Mouse (Mus musculus): ENCODE results near the gene Nav2. TPM values are rescaled to one million over a fixed set of nuclear protein-coding genes. Genes with fewer than 3 reads are reported as not detected.
A peak's percentile ranks its signal among the peaks of the same experiment; 100 is the strongest.

Nav2 gene
- polyA plus RNA-seq, 1 experiment from 2014 or later = 23.0 TPM

DNA sequence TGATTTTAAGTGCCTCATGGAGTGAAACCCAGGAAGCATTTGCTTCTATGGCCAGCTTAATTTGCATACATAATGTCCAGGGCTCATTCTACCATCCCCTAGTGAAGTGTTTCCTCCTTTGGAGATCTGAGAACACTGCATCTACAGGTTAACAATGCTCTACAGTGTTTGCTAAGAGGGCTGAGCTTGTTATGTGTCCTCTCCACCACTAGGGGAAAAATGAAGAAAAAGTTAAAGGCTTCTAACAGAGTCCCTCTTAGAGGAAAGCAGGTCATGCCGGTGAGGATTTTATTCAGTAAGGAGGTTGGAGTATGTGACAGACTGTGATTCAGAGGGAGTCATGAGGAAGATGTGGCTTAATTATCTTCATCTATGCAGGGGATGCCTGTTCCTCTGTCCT is 103.5 kb downstream of the Nav2 start:
- H3K4me2 ChIP-seq (replicated peaks) = no peak overlapping the region
- H3K4me3 ChIP-seq = no peak overlapping the region
- ATAC-seq (ENCODE audit: low FRiP score, low read depth) = no peak
- H3K9ac ChIP-seq (replicated peaks) = no peak overlapping the region
- 0 out of 2 replicates have a peak, but pooled peaks cover 7% of the 10 kb centered on the region for H3K27me3 ChIP-seq
- no peaks in the 10 kb centered on the region for H3K36me3 ChIP-seq
- H3K4me1 ChIP-seq = peaks cover 35% of the 10 kb centered on the region; the same call in 1 of the 2 replicates
- no peaks in the 10 kb centered on the region for H3K9me3 ChIP-seq
- 56% methylated on average over 1 of the region's 1 CpGs for WGBS
- H3K27ac ChIP-seq (replicated peaks) = 0 out of 2 replicates have a peak overlapping the region, but pooled peaks have one; percentile 68

DNA sequence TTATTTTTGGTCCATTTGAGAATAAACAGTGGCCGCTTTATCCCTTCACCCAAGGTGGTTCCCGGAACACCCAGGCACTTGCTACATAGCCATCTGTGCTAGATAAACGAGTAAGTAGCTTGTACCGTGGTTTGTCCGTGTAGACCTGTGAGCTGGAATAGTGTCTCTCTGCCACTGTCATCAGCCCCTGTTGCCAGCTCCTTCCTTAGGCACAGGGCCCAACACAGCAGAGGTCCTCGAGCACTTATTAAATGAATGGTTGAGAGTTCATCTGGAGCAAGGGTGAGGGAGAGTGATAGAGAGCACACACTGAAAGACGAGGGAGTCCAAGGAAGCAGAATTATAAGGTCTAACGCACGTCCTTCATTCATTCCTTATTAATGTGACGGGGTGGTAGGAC is 106.0 kb downstream of the Nav2 start:
- Histone ChIP-seq H3K9ac (replicated peaks) (no peak overlapping the region), H3K36me3 (no peaks in the 10 kb centered on the region), H3K27me3 (0 out of 2 replicates have a peak, but pooled peaks cover 7% of the 10 kb centered on the region), H3K4me1 (peaks cover 43% of the 10 kb centered on the region; the same call in 1 of the 2 replicates), H3K9me3 (no peaks in the 10 kb centered on the region), H3K4me2 (replicated peaks) (no peak overlapping the region), H3K27ac (replicated peaks) (peak overlapping the region; percentile 68; the same call in 1 of the 2 replicates), H3K4me3 (no peak overlapping the region)
- 92% methylated on average over 10 of the region's 10 CpGs for WGBS
- no peak for ATAC-seq (ENCODE audit: low FRiP score, low read depth)

DNA sequence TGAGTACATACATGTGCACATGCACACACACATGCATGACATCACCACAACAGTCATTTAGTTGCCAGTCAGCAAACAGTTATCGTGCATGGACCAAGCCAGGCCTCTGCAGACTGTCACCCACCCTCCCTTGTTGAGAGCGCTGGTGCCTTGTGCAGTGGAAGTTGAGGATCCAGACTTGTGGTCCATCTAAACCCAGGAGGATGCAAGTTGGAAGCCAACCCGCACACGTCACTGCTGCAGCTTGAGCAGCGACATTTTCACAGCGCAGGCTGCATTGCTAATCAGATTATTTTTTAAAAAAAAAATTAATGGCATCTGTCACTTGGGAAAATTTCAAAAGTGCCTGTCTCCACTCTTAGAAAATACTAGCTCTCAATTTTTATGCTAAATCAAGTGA is 106.8 kb downstream of the Nav2 start:
- WGBS = 76% methylated on average over 6 of the region's 6 CpGs
- peaks cover 45% of the 10 kb centered on the region; the same call in 1 of the 2 replicates for H3K4me1 ChIP-seq

DNA sequence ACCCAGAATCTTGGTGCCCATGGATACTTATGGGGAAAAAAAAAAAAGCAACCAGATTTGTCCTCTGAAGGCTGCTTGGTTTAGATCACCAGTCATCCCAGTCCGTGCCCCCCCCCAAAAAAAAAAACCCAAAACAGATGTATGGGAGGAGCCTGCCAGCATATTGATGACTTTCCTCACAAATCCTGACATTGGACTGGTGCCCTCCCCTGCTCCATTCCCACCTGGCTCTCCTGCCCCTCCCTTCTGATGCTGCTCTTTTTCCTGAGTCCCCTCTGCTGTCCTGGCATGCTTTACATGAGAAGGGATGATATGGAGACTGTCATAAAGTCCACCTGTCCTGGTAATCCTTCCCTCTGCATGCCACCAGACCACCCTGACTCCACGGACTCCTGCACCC is 107.6 kb downstream of the Nav2 start:
- no peaks in the 10 kb centered on the region for H3K36me3 ChIP-seq
- H3K9ac ChIP-seq (replicated peaks) = no peak overlapping the region
- 73% methylated on average over 2 of the region's 2 CpGs for WGBS
- H3K9me3 ChIP-seq = no peaks in the 10 kb centered on the region
- no peak overlapping the region for H3K27ac ChIP-seq (replicated peaks)
- no peak for ATAC-seq (ENCODE audit: low FRiP score, low read depth)
- no peak overlapping the region for H3K4me3 ChIP-seq
- H3K27me3 ChIP-seq = 0 out of 2 replicates have a peak, but pooled peaks cover 7% of the 10 kb centered on the region
- no peak overlapping the region for H3K4me2 ChIP-seq (replicated peaks)
- H3K4me1 ChIP-seq = peaks cover 45% of the 10 kb centered on the region; the same call in 1 of the 2 replicates

More for the DNA sequence above, 106.8 kb downstream of the Nav2 start:
- H3K9me3 ChIP-seq = no peaks in the 10 kb centered on the region
- H3K27me3 ChIP-seq = 0 out of 2 replicates have a peak, but pooled peaks cover 7% of the 10 kb centered on the region
- no peak overlapping the region for H3K27ac ChIP-seq (replicated peaks)
- no peaks in the 10 kb centered on the region for H3K36me3 ChIP-seq
- ATAC-seq (ENCODE audit: low FRiP score, low read depth) = no peak
- no peak overlapping the region for H3K4me2 ChIP-seq (replicated peaks)
- H3K9ac ChIP-seq (replicated peaks) = no peak overlapping the region
- H3K4me3 ChIP-seq = no peak overlapping the region

DNA sequence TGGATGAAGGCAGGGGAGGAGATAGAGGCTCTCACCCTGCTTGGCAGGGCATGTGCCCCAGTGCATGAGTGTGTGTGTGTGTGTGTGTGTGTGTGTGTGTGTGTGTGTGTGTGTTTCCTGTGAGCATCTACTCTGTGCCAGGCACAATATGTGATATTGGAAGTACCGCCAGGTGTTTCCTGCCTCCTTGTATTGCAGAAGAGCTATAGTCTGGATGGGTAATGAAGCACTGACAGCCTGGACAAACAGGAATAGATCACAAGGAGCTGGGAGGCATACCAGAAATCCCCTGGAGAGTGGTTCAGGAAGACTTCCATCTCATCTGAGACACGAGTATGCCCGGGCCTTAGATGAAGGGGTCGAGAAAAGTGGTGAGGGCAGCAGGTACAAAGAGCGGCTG is 109.3 kb downstream of the Nav2 start:
- H3K4me1 ChIP-seq = peaks cover 37% of the 10 kb centered on the region; the same call in 1 of the 2 replicates
- WGBS = 80% methylated on average over 5 of the region's 5 CpGs

DNA sequence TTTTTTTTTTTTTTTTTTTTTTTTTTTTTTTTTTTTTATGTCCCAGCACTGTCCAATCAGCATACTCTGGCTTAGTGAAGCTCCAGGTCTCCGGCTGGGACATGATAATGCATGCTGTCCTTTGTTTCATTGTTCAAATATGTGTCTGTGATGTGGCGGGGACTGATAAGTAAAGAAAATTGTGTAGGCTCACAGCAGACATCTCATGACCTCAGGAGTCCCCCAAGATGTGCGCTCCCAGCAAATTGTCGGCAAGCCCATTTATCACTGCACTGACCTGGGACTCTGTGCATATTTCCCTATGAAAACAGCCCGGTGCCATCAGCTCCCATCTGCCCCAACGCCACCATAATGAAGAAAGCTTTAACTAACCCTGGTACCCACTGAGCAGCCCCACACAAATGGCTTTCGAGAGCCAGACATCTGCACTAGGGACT is 110.0 kb downstream of the Nav2 start:
- H3K4me1 ChIP-seq = peaks cover 31% of the 10 kb centered on the region; the same call in 1 of the 2 replicates
- H3K27me3 ChIP-seq = peaks cover 7% of the 10 kb centered on the region; the same call in 1 of the 2 replicates
- no peak overlapping the region for H3K4me3 ChIP-seq
- H3K9ac ChIP-seq (replicated peaks) = no peak overlapping the region
- H3K4me2 ChIP-seq (replicated peaks) = no peak overlapping the region
- ATAC-seq (ENCODE audit: low FRiP score, low read depth) = peak; percentile 66
- H3K27ac ChIP-seq (replicated peaks) = peak overlapping the region; percentile 76
- no peaks in the 10 kb centered on the region for H3K36me3 ChIP-seq
- no peaks in the 10 kb centered on the region for H3K9me3 ChIP-seq
- 50% methylated on average over 7 of the region's 7 CpGs for WGBS

More for the DNA sequence above, 109.3 kb downstream of the Nav2 start:
- H3K4me2 ChIP-seq (replicated peaks) = no peak overlapping the region
- no peaks in the 10 kb centered on the region for H3K9me3 ChIP-seq
- ATAC-seq (ENCODE audit: low FRiP score, low read depth) = no peak
- H3K27me3 ChIP-seq = 0 out of 2 replicates have a peak, but pooled peaks cover 7% of the 10 kb centered on the region
- peak overlapping the region; percentile 67 for H3K27ac ChIP-seq (replicated peaks)
- peak overlapping the region; percentile 11; the same call in 1 of the 2 replicates for H3K9ac ChIP-seq (replicated peaks)
- H3K36me3 ChIP-seq = no peaks in the 10 kb centered on the region
- no peak overlapping the region for H3K4me3 ChIP-seq

DNA sequence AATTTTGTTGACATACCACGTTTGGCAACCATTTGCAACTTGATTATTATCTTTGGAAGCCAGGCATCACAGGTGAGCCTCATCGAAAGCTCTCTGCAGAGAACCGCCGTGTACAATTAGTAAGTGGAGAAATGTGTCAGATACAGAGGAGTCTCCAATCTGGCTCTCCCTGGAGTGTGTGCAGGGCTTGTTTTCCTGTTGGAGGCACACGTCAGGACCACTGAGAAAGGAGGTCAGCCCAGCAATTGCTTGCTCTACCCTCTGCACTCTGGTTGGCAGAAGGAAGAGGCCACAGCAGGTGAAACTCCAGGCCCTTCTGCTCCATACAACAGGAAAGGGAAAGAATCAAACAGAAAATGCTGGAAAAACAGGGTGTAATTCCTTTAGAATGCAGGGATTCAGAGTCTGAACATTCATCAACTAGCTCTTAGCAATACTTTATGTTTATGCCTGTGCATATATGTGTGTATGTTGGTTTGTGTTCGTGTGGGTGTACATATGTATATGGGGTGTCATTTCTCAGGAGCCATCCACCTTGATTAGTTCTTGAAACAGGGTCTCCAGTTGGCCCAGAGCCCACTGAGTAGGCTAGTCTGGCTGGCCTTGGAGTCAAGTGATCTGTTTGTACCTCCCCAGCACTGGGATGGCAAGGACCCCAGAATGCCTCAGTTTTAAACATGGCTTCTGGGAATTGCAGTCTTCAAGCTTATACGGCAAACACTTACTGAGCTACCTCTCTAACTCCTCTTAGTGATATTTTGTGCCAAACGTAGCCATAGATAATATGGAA is 116.7 kb downstream of the Nav2 start:
- Histone ChIP-seq H3K9me3 (no peaks in the 10 kb centered on the region), H3K4me2 (replicated peaks) (no peak overlapping the region), H3K36me3 (no peaks in the 10 kb centered on the region), H3K4me1 (peaks cover 12% of the 10 kb centered on the region), H3K27me3 (peaks cover 6% of the 10 kb centered on the region), H3K27ac (replicated peaks) (no peak overlapping the region), H3K4me3 (no peak overlapping the region), H3K9ac (replicated peaks) (no peak overlapping the region)
- ATAC-seq (ENCODE audit: low FRiP score, low read depth) = no peak
- WGBS = 86% methylated on average over 8 of the region's 8 CpGs

DNA sequence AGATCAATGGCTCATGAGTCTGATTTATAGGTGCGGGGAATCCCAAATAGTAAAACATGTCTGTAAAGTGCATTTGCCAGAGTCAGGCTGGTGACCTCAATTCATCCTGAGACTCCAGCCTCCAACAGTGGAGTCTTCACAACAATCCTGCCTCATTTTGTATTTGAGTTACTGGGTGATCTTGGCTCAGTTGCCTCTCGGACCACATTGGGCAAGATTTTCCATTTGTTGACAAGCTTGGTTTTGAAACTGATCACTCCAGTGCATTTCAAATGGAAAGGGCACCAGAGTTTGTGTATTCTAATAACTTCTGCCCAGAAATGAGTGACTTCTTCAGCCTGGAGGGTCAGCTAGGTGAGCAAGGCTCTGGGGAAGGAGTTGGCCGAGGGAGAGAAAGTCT is 117.5 kb downstream of the Nav2 start:
- no peak overlapping the region for H3K4me2 ChIP-seq (replicated peaks)
- no peaks in the 10 kb centered on the region for H3K9me3 ChIP-seq
- ATAC-seq (ENCODE audit: low FRiP score, low read depth) = no peak
- H3K4me1 ChIP-seq = peaks cover 12% of the 10 kb centered on the region
- H3K9ac ChIP-seq (replicated peaks) = no peak overlapping the region
- no peak overlapping the region for H3K4me3 ChIP-seq
- WGBS = 81% methylated on average over 3 of the region's 3 CpGs
- H3K27me3 ChIP-seq = peaks cover 6% of the 10 kb centered on the region
- no peaks in the 10 kb centered on the region for H3K36me3 ChIP-seq
- H3K27ac ChIP-seq (replicated peaks) = no peak overlapping the region

DNA sequence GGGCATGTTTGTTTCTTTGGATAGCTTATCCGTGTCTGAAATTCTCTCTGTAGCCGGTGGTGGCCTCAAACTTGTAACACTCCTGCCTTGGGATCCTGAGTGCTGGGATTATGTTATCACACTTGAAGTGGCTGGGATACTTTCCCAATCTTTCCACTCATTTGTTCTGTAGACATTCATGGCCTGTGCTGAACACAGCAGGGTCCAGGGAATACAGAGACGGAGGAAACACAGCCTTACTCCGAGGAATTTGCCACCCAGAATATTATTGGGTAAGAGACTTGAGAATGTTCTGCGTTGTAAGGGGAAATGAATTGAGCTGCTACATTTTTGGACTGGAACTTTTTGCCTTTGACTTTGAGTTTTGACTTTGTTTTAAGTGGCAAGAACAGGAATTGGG is 118.0 kb downstream of the Nav2 start:
- Histone ChIP-seq H3K36me3 (no peaks in the 10 kb centered on the region), H3K4me3 (no peak overlapping the region), H3K4me2 (replicated peaks) (no peak overlapping the region), H3K9ac (replicated peaks) (no peak overlapping the region), H3K9me3 (no peaks in the 10 kb centered on the region), H3K4me1 (peaks cover 12% of the 10 kb centered on the region), H3K27ac (replicated peaks) (no peak overlapping the region), H3K27me3 (peaks cover 6% of the 10 kb centered on the region)
- WGBS = 57% methylated on average over 5 of the region's 5 CpGs
- no peak for ATAC-seq (ENCODE audit: low FRiP score, low read depth)

DNA sequence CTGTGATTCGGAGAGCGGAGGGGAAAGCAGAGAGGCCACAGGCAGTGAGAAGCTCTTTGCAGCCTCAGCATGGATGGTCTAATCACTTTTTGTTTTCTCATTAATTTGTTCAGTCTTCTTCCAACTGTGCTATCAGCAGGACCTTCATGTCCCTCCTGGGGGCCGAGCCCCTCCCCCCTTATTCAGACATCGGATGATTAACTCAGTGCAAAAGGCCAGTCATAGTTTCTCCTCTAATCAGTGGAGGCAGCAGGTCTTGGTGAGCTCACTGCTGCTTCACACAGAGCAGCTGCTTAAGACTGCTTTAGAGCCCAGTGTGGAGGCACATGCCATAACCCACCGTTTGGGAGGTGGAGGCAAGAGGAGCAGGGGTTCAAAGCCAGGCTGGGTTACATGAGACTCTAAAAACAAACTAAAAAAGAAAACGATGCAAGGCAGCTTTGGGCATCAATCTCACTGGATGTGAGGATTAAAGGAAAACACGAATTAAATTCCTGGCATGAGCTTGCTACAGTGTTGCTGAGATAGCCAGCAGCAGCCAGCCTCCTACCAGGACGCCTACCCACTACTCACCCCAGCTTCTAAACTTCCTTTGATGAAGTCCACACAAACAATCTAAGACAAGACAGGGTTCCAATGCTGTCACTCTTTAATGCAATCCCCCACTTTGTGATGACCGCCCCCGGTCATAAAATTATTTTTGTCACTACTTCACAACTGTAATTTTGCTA is 120.9 kb downstream of the Nav2 start:
- Histone ChIP-seq H3K9ac (replicated peaks) (no peak overlapping the region), H3K27me3 (peaks cover 6% of the 10 kb centered on the region), H3K9me3 (no peaks in the 10 kb centered on the region), H3K4me1 (peaks cover 12% of the 10 kb centered on the region), H3K4me3 (no peak overlapping the region), H3K36me3 (no peaks in the 10 kb centered on the region), H3K4me2 (replicated peaks) (no peak overlapping the region), H3K27ac (replicated peaks) (peak overlapping the region; percentile 61)
- 31% methylated on average over 10 of the region's 10 CpGs for WGBS
- peak; percentile 49; the same call in 1 of the 2 replicates for ATAC-seq (ENCODE audit: low FRiP score, low read depth)

DNA sequence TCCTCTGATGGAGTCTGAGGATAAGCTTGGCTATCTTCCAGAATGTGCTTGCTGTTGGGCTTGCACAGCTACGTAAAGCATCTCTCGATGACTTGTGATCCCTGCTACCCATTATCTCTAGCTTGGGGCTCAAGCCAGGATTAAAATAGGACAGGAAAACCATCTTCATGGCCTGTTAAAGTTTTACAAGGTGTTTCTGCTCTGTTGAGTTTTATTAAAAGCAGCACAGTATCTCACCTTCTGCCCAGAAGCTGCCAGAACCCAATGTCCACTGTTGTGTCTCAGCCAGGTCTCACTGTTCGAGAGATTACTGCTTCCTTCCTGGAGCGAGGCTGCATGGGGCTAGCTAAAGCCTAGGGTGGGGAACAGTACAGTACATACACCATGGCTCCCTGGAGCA is 123.7 kb downstream of the Nav2 start:
- ATAC-seq (ENCODE audit: low FRiP score, low read depth) = no peak
- Histone ChIP-seq H3K4me2 (replicated peaks) (no peak overlapping the region), H3K27me3 (peaks cover 6% of the 10 kb centered on the region), H3K4me1 (peaks cover 12% of the 10 kb centered on the region), H3K36me3 (no peaks in the 10 kb centered on the region), H3K9ac (replicated peaks) (no peak overlapping the region), H3K27ac (replicated peaks) (no peak overlapping the region), H3K9me3 (no peaks in the 10 kb centered on the region), H3K4me3 (no peak overlapping the region)
- 88% methylated on average over 4 of the region's 4 CpGs for WGBS

DNA sequence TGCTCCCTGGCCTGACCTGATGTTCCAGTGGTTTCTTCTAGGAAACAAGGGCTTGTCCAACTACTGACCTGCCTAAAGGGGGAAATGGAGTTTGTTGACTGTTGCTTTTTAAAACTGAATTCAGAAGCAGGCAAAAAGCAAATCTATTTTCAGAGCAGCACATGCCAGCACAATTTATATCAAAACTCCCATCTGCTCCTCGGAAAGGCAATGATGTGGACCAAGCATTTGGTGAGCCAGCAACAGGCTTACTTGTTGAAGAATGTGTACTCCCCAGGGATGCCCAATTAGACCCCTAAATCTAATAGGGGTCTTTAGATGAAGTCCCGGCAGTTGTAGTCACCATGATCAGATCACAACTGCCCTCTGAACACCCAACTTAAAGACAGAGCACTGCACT is 125.7 kb downstream of the Nav2 start:
- Histone ChIP-seq H3K27ac (replicated peaks) (no peak overlapping the region), H3K4me2 (replicated peaks) (no peak overlapping the region), H3K9ac (replicated peaks) (no peak overlapping the region), H3K36me3 (no peaks in the 10 kb centered on the region), H3K4me3 (no peak overlapping the region), H3K4me1 (peaks cover 14% of the 10 kb centered on the region), H3K9me3 (no peaks in the 10 kb centered on the region), H3K27me3 (no peaks in the 10 kb centered on the region; the same call in 1 of the 2 replicates)
- 84% methylated on average over 2 of the region's 2 CpGs for WGBS
- ATAC-seq (ENCODE audit: low FRiP score, low read depth) = no peak

All from midbrain, embryonic 12.5 days (tissue).